Mouse (Mus musculus) intestine, postnatal 0 days (tissue): ENCODE data around the gene Rimklb. TPM values are rescaled to one million over a fixed set of nuclear protein-coding genes. Genes with fewer than 3 reads are reported as not detected.
A peak's percentile ranks its signal among the peaks of the same experiment; 100 is the strongest.

ENCODE experiments used
- ATAC-seq: fragments of 200-750 bp; cut with Nextera tagmentation; 2 replicates; pipeline ENCODE4 v1.8.0; 2017; ENCODE audit warnings: mild to moderate bottlenecking, moderate TSS enrichment, moderate library complexity
- H3K27ac ChIP-seq: fragments of 300-500 bp; sonication (generic); 2 replicates; pipeline ENCODE4 v1.5.1; 2014; ENCODE audit warnings: mild to moderate bottlenecking, low read depth, low read length, moderate library complexity
- H3K27me3 ChIP-seq: fragments of 300-500 bp; sonication (generic); replicated peaks from 2 replicates; pipeline ENCODE4 v1.6.1; 2014; ENCODE audit warnings: low read length, mixed read lengths; ENCODE audit not compliant: control insufficient read depth, insufficient read depth
- H3K36me3 ChIP-seq: fragments of 300-500 bp; sonication (generic); 2 replicates; pipeline ENCODE4 v1.6.1; 2014; ENCODE audit warnings: mild to moderate bottlenecking, moderate library complexity; ENCODE audit not compliant: control insufficient read depth, insufficient read depth
- H3K4me1 ChIP-seq: fragments of 300-500 bp; sonication (generic); replicated peaks from 2 replicates; pipeline ENCODE4 v1.6.1; 2014; ENCODE audit warnings: antibody characterized with exemption, low read length, mixed read lengths; ENCODE audit not compliant: control insufficient read depth, insufficient read depth
- H3K4me2 ChIP-seq: fragments of 300-500 bp; sonication (generic); replicated peaks from 2 replicates; pipeline ENCODE4 v1.6.1; 2014; ENCODE audit warnings: low read depth, mild to moderate bottlenecking, moderate library complexity
- H3K4me3 ChIP-seq: fragments of 300-500 bp; sonication (generic); 2 replicates; pipeline ENCODE4 v1.5.1; 2014; ENCODE audit warnings: low read depth, low read length
- H3K9ac ChIP-seq: fragments of 300-500 bp; sonication (generic); 2 replicates; pipeline ENCODE4 v1.6.1; 2014; ENCODE audit warnings: mild to moderate bottlenecking, low read depth, low read length
- H3K9me3 ChIP-seq: fragments of 300-500 bp; sonication (generic); 2 replicates; pipeline ENCODE4 v1.6.1; 2016; ENCODE audit warnings: mixed run types; ENCODE audit not compliant: control insufficient read depth
- CTCF ChIP-seq: sonication (generic); IDR thresholded peaks from 2 replicates; pipeline ENCODE4 v1.5.1; 2016; ENCODE audit warnings: low read depth, mild to moderate bottlenecking, control low read depth, antibody characterized with exemption, moderate library complexity
- WGBS: fragments of 180-500 bp; shearing (Covaris S2); extraction: QIAGEN DNeasy Blood & Tissue Kit; methylation state at CpG from one replicate; pipeline ENCODE4 v1.1.7; 2014; 5-methylcytosine and 5-hydroxymethylcytosine counted together
- polyA plus RNA-seq: library from polyadenylated mRNA; unstranded; fragments of >200 nt; fragmentation: Nextera tagmentation; extraction: Ambion mirVana; gene quantifications from 2 replicates; pipeline ENCODE4 v1.2.1, GENCODE M21; 2015

Gene Rimklb
- polyA plus RNA-seq, 1 experiment from 2014 or later: 1.5 TPM

GRCm38 (mm10) chr6:122470240-122470639 lies 28.3 kb downstream of the Rimklb start:
- Histone ChIP-seq H3K9me3 (no peaks in the 10 kb centered on the region), H3K36me3 (no peaks in the 10 kb centered on the region), H3K4me2 (no peak overlapping the region), H3K27ac (no peak overlapping the region), H3K27me3 (no peaks in the 10 kb centered on the region), H3K4me3 (no peak overlapping the region), H3K9ac (no peak overlapping the region), H3K4me1 (no peaks in the 10 kb centered on the region)
- WGBS: 93% methylated on average over 2 of the region's 2 CpGs
- ATAC-seq: no peak
- TF ChIP-seq CTCF: no peak

- H3K4me3 ChIP-seq: no peak overlapping the region
- no peaks in the 10 kb centered on the region for H3K4me1 ChIP-seq
- WGBS: 74% methylated on average over 15 of the region's 15 CpGs
- TF ChIP-seq CTCF: no peak
- no peaks in the 10 kb centered on the region for H3K27me3 ChIP-seq
- no peaks in the 10 kb centered on the region for H3K9me3 ChIP-seq
- H3K4me2 ChIP-seq: no peak overlapping the region
- H3K27ac ChIP-seq: no peak overlapping the region
- no peaks in the 10 kb centered on the region for H3K36me3 ChIP-seq
- H3K9ac ChIP-seq: no peak overlapping the region
- peak; percentile 97 for ATAC-seq
Observed at GRCm38 (mm10) chr6:122469030-122469640, 29.4 kb downstream of the Rimklb start.

DNA sequence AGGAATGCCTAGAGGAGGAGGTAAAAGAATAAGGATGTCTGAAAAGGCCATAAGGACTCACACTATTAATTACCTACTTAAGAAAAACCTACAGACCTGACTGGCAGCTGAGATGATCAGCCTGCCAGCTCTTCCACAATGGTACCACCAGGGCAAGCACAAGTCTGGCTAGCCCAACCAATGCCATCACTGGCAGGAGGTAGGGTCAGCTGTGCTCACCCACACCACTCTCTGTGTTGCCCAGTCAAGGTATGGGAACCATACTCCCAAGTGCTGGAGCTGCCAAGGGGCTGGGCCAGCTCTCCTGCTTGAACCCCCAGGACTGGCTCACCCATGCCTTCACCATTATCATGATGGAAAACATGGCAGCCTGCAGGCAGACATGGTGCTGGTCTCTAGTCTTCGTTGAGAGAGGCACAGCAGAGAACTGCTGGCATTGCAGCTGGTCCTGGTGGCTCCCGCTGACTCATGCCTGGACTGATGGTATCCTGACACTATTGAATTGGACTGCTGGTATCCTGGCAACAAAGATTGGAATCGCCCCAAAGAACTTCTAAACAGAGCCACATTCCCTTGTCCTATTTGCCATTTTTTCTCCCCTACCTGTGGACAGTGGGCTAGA lies 32.4 kb downstream of the Rimklb start:
- no peak for ATAC-seq
- Histone ChIP-seq H3K27me3 (no peaks in the 10 kb centered on the region), H3K9me3 (no peaks in the 10 kb centered on the region), H3K36me3 (no peaks in the 10 kb centered on the region), H3K4me3 (no peak overlapping the region), H3K4me2 (no peak overlapping the region), H3K9ac (no peak overlapping the region), H3K4me1 (no peaks in the 10 kb centered on the region), H3K27ac (no peak overlapping the region)
- WGBS: 78% methylated on average over 3 of the region's 3 CpGs
- TF ChIP-seq CTCF: no peak

GRCm38 (mm10) chr6:122458946-122459693 lies 39.4 kb downstream of the Rimklb start:
- WGBS: 75% methylated on average over 8 of the region's 8 CpGs
- ATAC-seq: no peak
- Histone ChIP-seq H3K27ac (no peak overlapping the region), H3K36me3 (no peaks in the 10 kb centered on the region), H3K9me3 (no peaks in the 10 kb centered on the region), H3K4me2 (no peak overlapping the region), H3K4me1 (no peaks in the 10 kb centered on the region), H3K27me3 (no peaks in the 10 kb centered on the region), H3K4me3 (no peak overlapping the region), H3K9ac (no peak overlapping the region)
- no peak for TF ChIP-seq CTCF

DNA sequence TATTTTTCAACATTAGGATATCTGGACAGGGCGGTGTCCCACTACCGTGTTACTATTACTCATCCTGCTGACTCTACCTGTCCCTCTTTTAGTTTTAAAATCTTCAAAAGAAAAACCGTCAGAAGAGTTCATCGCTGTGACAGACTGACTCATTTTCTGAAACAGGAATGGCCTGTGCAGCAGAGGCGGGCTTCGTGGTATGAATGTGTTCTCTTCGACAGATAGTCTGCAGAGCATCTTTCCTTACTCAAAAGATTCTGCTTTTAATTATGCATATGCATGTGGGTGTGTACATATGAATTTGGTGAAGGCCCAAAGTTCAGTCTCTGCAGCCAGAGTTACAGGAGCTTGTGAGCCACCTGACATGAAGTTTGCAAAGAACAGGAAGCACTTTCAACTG lies 50.7 kb downstream of the Rimklb start:
- no peaks in the 10 kb centered on the region for H3K27me3 ChIP-seq
- WGBS: 95% methylated on average over 7 of the region's 7 CpGs
- H3K4me2 ChIP-seq: no peak overlapping the region
- no peaks in the 10 kb centered on the region for H3K9me3 ChIP-seq
- no peak overlapping the region for H3K9ac ChIP-seq
- H3K4me3 ChIP-seq: no peak overlapping the region
- no peak for TF ChIP-seq CTCF
- no peaks in the 10 kb centered on the region for H3K36me3 ChIP-seq
- no peaks in the 10 kb centered on the region for H3K4me1 ChIP-seq
- no peak for ATAC-seq
- no peak overlapping the region for H3K27ac ChIP-seq

DNA sequence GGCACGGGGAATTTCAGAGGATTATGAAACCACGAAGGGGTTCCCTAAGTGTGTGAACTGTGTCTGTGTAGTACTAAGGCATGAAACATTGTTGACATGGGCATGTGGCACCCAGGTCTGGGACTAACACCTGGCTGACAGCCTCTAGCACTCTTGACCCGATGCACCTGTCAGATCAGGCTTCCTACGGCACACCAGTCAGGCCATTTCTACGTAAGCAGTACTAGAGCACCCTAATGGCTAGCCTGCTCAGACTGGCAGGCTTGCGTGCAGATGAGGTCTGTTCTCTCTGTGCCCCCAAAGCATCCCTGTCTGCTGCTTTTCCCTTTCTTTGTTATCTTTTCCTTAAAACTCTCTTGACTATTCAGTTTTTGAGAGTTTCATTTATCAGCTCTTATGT lies 53.3 kb downstream of the Rimklb start:
- H3K4me1 ChIP-seq: no peaks in the 10 kb centered on the region
- ATAC-seq: no peak
- no peaks in the 10 kb centered on the region for H3K27me3 ChIP-seq
- no peak overlapping the region for H3K27ac ChIP-seq
- 81% methylated on average over 6 of the region's 6 CpGs for WGBS
- no peak overlapping the region for H3K9ac ChIP-seq
- no peaks in the 10 kb centered on the region for H3K36me3 ChIP-seq
- H3K4me2 ChIP-seq: no peak overlapping the region
- no peak for TF ChIP-seq CTCF
- H3K9me3 ChIP-seq: no peaks in the 10 kb centered on the region
- no peak overlapping the region for H3K4me3 ChIP-seq
